Mouse (Mus musculus): ENCODE results near the gene Gm19410. TPM values are rescaled to one million over a fixed set of nuclear protein-coding genes. Genes with fewer than 3 reads are reported as not detected.

Gene Gm19410
- 0.01 and 0.06 TPM in 2 replicates for polyA plus RNA-seq (2015; fragmentation: Nextera tagmentation; extraction: Ambion mirVana)

- no peaks in the 10 kb centered on the region for H3K4me1 ChIP-seq (ENCODE audit: control insufficient read depth, low read depth, low read length)
- no peak for ATAC-seq (ENCODE audit: low read depth)
- H3K4me2 ChIP-seq (ENCODE audit: low read depth, low read length) = peak within 1 kb of the TSS; percentile 30
- H3K9me3 ChIP-seq (replicated peaks; ENCODE audit: control insufficient read depth, low read length) = no peaks in the 10 kb centered on the region
- 1% methylated on average over 35 of the region's 35 CpGs for WGBS (ENCODE audit: insufficient replicate concordance)
- peak within 1 kb of the TSS; percentile 27 for H3K4me3 ChIP-seq (ENCODE audit: low read depth, low read length)
- H3K36me3 ChIP-seq (ENCODE audit: control insufficient read depth, insufficient read depth) = no peaks in the 10 kb centered on the region
- H3K27me3 ChIP-seq (ENCODE audit: control insufficient read depth, insufficient read depth, low read depth, low read length) = peaks cover 14% of the 10 kb centered on the region
- no peak within 1 kb of the TSS for H3K27ac ChIP-seq (ENCODE audit: low read length)
- no peak within 1 kb of the TSS for H3K9ac ChIP-seq (ENCODE audit: low read depth, low read length)
Observed at GRCm38 (mm10) chr8:35765499-35766193, at the start of gene Gm19410. Gene Gm19410, plus strand, starts transcription at chr8:35765790.

- WGBS (ENCODE audit: insufficient replicate concordance) = 31% methylated on average over 3 of the region's 3 CpGs
- H3K27me3 ChIP-seq (ENCODE audit: control insufficient read depth, insufficient read depth, low read depth, low read length) = no peaks in the 10 kb centered on the region
- H3K4me2 ChIP-seq (ENCODE audit: low read depth, low read length) = no peak overlapping the region
- no peaks in the 10 kb centered on the region for H3K9me3 ChIP-seq (replicated peaks; ENCODE audit: control insufficient read depth, low read length)
- no peak overlapping the region for H3K4me3 ChIP-seq (ENCODE audit: low read depth, low read length)
- H3K27ac ChIP-seq (ENCODE audit: low read length) = no peak overlapping the region
- no peak for ATAC-seq (ENCODE audit: low read depth)
- no peaks in the 10 kb centered on the region for H3K36me3 ChIP-seq (ENCODE audit: control insufficient read depth, insufficient read depth)
- H3K9ac ChIP-seq (ENCODE audit: low read depth, low read length) = no peak overlapping the region
- no peaks in the 10 kb centered on the region for H3K4me1 ChIP-seq (ENCODE audit: control insufficient read depth, low read depth, low read length)
Observed at GRCm38 (mm10) chr8:35730776-35731175, 34.8 kb upstream of the Gm19410 start.

DNA sequence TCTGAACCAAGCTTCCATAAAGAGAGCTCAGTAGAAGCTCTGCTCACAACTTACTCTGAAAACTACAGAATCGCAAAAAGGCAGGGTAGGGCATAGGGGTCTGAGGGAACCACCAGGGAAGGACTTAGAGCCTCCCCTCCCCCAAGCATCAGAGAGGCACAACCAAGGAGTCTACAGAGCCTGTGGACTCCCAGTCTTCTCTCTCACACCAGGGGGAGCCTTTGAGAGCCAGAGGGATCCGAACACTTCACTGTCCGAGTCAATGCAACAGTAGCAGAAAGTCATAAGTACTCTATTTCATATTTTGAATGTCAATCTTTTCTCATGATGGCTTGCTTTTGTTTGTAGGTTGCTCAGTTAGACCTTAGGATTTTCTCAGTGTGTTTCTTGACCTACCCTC, 30.2 kb upstream of the Gm19410 start:
- no peak for ATAC-seq (ENCODE audit: low read depth)
- no peak overlapping the region for H3K4me2 ChIP-seq (ENCODE audit: low read depth, low read length)
- H3K36me3 ChIP-seq (ENCODE audit: control insufficient read depth, insufficient read depth) = no peaks in the 10 kb centered on the region
- H3K9ac ChIP-seq (ENCODE audit: low read depth, low read length) = no peak overlapping the region
- 47% methylated on average over 3 of the region's 3 CpGs for WGBS (ENCODE audit: insufficient replicate concordance)
- H3K27ac ChIP-seq (ENCODE audit: low read length) = no peak overlapping the region
- H3K27me3 ChIP-seq (ENCODE audit: control insufficient read depth, insufficient read depth, low read depth, low read length) = no peaks in the 10 kb centered on the region
- no peaks in the 10 kb centered on the region for H3K4me1 ChIP-seq (ENCODE audit: control insufficient read depth, low read depth, low read length)
- H3K4me3 ChIP-seq (ENCODE audit: low read depth, low read length) = no peak overlapping the region
- no peaks in the 10 kb centered on the region for H3K9me3 ChIP-seq (replicated peaks; ENCODE audit: control insufficient read depth, low read length)

DNA sequence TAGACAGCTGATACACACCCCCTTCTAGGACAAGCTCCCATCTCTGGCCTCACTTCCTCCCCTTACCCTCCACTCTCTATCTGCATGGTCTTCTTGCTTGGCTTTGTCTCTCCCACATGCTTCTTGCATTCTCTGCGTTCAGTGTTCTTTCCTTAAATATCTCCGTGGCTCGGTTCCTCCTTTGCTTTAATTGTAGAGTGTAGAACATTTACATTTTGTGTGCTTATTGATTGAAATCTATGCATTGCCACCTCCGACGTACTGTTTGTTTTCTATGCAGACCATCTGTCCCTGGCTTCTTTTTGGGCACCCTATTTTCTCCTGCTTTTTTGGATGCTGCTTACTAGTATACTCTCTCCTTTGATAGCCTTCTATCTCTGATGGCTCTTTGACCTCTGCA, 9.4 kb upstream of the Gm19410 start:
- Histone ChIP-seq H3K9me3 (replicated peaks; ENCODE audit: control insufficient read depth, low read length) (no peaks in the 10 kb centered on the region), H3K27ac (ENCODE audit: low read length) (no peak overlapping the region), H3K4me2 (ENCODE audit: low read depth, low read length) (no peak overlapping the region), H3K27me3 (ENCODE audit: control insufficient read depth, insufficient read depth, low read depth, low read length) (no peaks in the 10 kb centered on the region), H3K4me3 (ENCODE audit: low read depth, low read length) (no peak overlapping the region), H3K9ac (ENCODE audit: low read depth, low read length) (no peak overlapping the region), H3K4me1 (ENCODE audit: control insufficient read depth, low read depth, low read length) (no peaks in the 10 kb centered on the region), H3K36me3 (ENCODE audit: control insufficient read depth, insufficient read depth) (no peaks in the 10 kb centered on the region)
- no peak for ATAC-seq (ENCODE audit: low read depth)
- 66% methylated on average over 5 of the region's 5 CpGs for WGBS (ENCODE audit: insufficient replicate concordance)

- WGBS (ENCODE audit: insufficient replicate concordance) = 5% methylated on average over 9 of the region's 9 CpGs
- Histone ChIP-seq H3K9ac (ENCODE audit: low read depth, low read length) (no peak overlapping the region), H3K9me3 (replicated peaks; ENCODE audit: control insufficient read depth, low read length) (no peaks in the 10 kb centered on the region), H3K4me3 (ENCODE audit: low read depth, low read length) (no peak overlapping the region), H3K4me2 (ENCODE audit: low read depth, low read length) (no peak overlapping the region), H3K4me1 (ENCODE audit: control insufficient read depth, low read depth, low read length) (no peaks in the 10 kb centered on the region), H3K27me3 (ENCODE audit: control insufficient read depth, insufficient read depth, low read depth, low read length) (peaks cover 14% of the 10 kb centered on the region), H3K27ac (ENCODE audit: low read length) (no peak overlapping the region), H3K36me3 (ENCODE audit: control insufficient read depth, insufficient read depth) (no peaks in the 10 kb centered on the region)
- no peak for ATAC-seq (ENCODE audit: low read depth)
Observed at GRCm38 (mm10) chr8:35765020-35765419, 570 bp upstream of the Gm19410 start.

GRCm38 (mm10) chr8:35773508-35773907, 7.9 kb downstream of the Gm19410 start:
- no peak for ATAC-seq (ENCODE audit: low read depth)
- Histone ChIP-seq H3K27ac (ENCODE audit: low read length) (no peak overlapping the region), H3K4me1 (ENCODE audit: control insufficient read depth, low read depth, low read length) (no peaks in the 10 kb centered on the region), H3K4me2 (ENCODE audit: low read depth, low read length) (no peak overlapping the region), H3K4me3 (ENCODE audit: low read depth, low read length) (no peak overlapping the region), H3K27me3 (ENCODE audit: control insufficient read depth, insufficient read depth, low read depth, low read length) (no peaks in the 10 kb centered on the region), H3K9me3 (replicated peaks; ENCODE audit: control insufficient read depth, low read length) (no peaks in the 10 kb centered on the region), H3K9ac (ENCODE audit: low read depth, low read length) (no peak overlapping the region), H3K36me3 (ENCODE audit: control insufficient read depth, insufficient read depth) (no peaks in the 10 kb centered on the region)
- whole genome bisulfite sequencing (ENCODE audit: insufficient replicate concordance) = 41% methylated on average over 7 of the region's 7 CpGs

Small RNAs within 50 kb of the gene (microRNA-seq; reads per million reads assigned to microRNA genes)
- gene Gm44474 = not detected
